Mouse (Mus musculus): ENCODE measurements around the gene Slc39a12. TPM values are rescaled to one million over a fixed set of nuclear protein-coding genes. Genes with fewer than 3 reads are reported as not detected.

The Slc39a12 gene
- polyA plus RNA-seq, 1 experiment from 2014 or later = 0.06 TPM

- ATAC-seq (ENCODE audit: low FRiP score, low TSS enrichment) = no peak
- Histone ChIP-seq H3K4me1 (replicated peaks; ENCODE audit: control insufficient read depth, insufficient read depth) (no peaks in the 10 kb centered on the region), H3K4me2 (replicated peaks; ENCODE audit: low read depth) (no peak overlapping the region), H3K4me3 (ENCODE audit: low read depth, low read length) (no peak overlapping the region), H3K36me3 (ENCODE audit: control insufficient read depth, insufficient read depth, low read length) (no peaks in the 10 kb centered on the region), H3K27me3 (ENCODE audit: control insufficient read depth, insufficient read depth, low read length) (no peaks in the 10 kb centered on the region), H3K9me3 (ENCODE audit: control insufficient read depth, low read length) (no peaks in the 10 kb centered on the region), H3K27ac (replicated peaks) (no peak overlapping the region), H3K9ac (ENCODE audit: low read length) (no peak overlapping the region)
- DNase-seq (ENCODE audit: low spot score) = no peak
- 53% methylated on average over 2 of the region's 2 CpGs for WGBS
- no peak for TF ChIP-seq EP300 (optimal IDR thresholded peaks at IDR 0.05)
- no peak for TF ChIP-seq CTCF (IDR thresholded peaks at IDR 0.05; ENCODE audit: low read depth)
Observed at GRCm38 (mm10) chr2:14496150-14496549, 108.0 kb downstream of the Slc39a12 start.

DNA sequence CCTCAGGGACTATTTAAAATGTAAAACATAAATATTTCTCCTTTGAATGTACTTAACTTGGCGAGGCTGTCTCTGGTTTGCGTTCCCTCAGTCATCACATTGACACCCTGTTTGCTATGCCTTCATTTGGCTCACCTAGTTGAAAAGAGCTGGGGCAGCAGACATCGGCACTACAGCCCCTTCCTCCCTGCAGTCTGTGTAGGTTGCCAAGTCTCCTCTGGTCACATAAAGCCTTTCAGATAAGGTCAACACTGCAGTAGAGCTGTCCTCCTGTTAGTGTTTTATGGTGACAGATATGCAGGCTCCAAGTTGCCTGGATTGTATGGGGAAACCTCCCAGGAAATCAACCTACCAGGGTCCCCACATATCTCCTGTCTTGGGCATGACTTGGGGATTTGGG is 114.4 kb downstream of the Slc39a12 start:
- TF ChIP-seq CTCF (IDR thresholded peaks at IDR 0.05; ENCODE audit: low read depth) = no peak
- no peak for TF ChIP-seq EP300 (optimal IDR thresholded peaks at IDR 0.05)
- no peaks in the 10 kb centered on the region for H3K36me3 ChIP-seq (ENCODE audit: control insufficient read depth, insufficient read depth, low read length)
- H3K27me3 ChIP-seq (ENCODE audit: control insufficient read depth, insufficient read depth, low read length) = no peaks in the 10 kb centered on the region
- no peak for ATAC-seq (ENCODE audit: low FRiP score, low TSS enrichment)
- DNase-seq (ENCODE audit: low spot score) = no peak
- no peaks in the 10 kb centered on the region for H3K4me1 ChIP-seq (replicated peaks; ENCODE audit: control insufficient read depth, insufficient read depth)
- WGBS = 7% methylated on average over 3 of the region's 3 CpGs
- H3K27ac ChIP-seq (replicated peaks) = no peak overlapping the region
- H3K9me3 ChIP-seq (ENCODE audit: control insufficient read depth, low read length) = no peaks in the 10 kb centered on the region
- no peak overlapping the region for H3K9ac ChIP-seq (ENCODE audit: low read length)
- no peak overlapping the region for H3K4me3 ChIP-seq (ENCODE audit: low read depth, low read length)
- H3K4me2 ChIP-seq (replicated peaks; ENCODE audit: low read depth) = no peak overlapping the region

GRCm38 (mm10) chr2:14518237-14518636 is 130.1 kb downstream of the Slc39a12 start:
- H3K36me3 ChIP-seq (ENCODE audit: control insufficient read depth, insufficient read depth, low read length) = no peaks in the 10 kb centered on the region
- H3K4me1 ChIP-seq (replicated peaks; ENCODE audit: control insufficient read depth, insufficient read depth) = no peaks in the 10 kb centered on the region
- H3K9me3 ChIP-seq (ENCODE audit: control insufficient read depth, low read length) = no peaks in the 10 kb centered on the region
- DNase-seq (ENCODE audit: low spot score) = no peak
- WGBS = 73% methylated on average over 5 of the region's 5 CpGs
- no peak overlapping the region for H3K4me2 ChIP-seq (replicated peaks; ENCODE audit: low read depth)
- ATAC-seq (ENCODE audit: low FRiP score, low TSS enrichment) = no peak
- no peaks in the 10 kb centered on the region for H3K27me3 ChIP-seq (ENCODE audit: control insufficient read depth, insufficient read depth, low read length)
- H3K4me3 ChIP-seq (ENCODE audit: low read depth, low read length) = no peak overlapping the region
- TF ChIP-seq EP300 (optimal IDR thresholded peaks at IDR 0.05) (no peak), CTCF (IDR thresholded peaks at IDR 0.05; ENCODE audit: low read depth) (no peak)
- H3K9ac ChIP-seq (ENCODE audit: low read length) = no peak overlapping the region
- no peak overlapping the region for H3K27ac ChIP-seq (replicated peaks)

DNA sequence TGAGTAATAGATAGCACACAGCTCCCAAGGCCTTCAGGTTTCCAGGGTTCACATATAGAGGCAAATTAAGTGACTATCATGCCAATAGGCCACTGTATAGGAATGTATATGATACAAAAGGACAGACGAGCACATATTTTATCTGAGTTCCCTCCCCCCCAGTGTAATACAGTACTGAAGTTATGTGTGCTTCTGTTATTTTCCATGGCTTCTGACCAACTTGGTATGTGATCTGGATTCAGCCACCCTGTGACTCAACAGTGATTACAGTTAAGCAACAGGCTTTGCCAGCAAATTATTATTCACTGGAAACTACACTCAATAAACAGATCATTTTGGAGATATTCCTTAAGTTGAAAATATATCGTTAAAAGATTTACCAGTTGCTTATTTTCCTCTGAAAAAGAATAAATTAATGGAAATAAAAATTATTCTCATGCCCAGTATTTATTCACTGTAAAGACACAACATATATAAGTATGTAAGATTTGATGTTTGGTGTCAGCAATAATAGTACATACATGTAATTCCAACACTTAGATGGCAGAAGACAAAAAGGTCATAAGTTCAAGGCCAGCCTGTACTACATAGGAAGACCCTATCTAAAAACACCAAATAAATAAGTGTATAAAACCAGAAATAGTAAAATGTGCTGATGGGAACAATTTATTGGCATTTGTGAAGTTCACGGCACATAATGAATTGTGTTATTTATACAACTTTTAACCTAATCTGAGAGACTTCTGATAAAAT is 146.4 kb downstream of the Slc39a12 start:
- H3K9ac ChIP-seq (ENCODE audit: low read length) = no peak overlapping the region
- H3K27me3 ChIP-seq (ENCODE audit: control insufficient read depth, insufficient read depth, low read length) = no peaks in the 10 kb centered on the region
- DNase-seq (ENCODE audit: low spot score) (no peak), ATAC-seq (ENCODE audit: low FRiP score, low TSS enrichment) (no peak)
- 75% methylated on average over 3 of the region's 3 CpGs for WGBS
- H3K27ac ChIP-seq (replicated peaks) = no peak overlapping the region
- no peak overlapping the region for H3K4me2 ChIP-seq (replicated peaks; ENCODE audit: low read depth)
- H3K36me3 ChIP-seq (ENCODE audit: control insufficient read depth, insufficient read depth, low read length) = no peaks in the 10 kb centered on the region
- TF ChIP-seq EP300 (optimal IDR thresholded peaks at IDR 0.05) = no peak
- TF ChIP-seq CTCF (IDR thresholded peaks at IDR 0.05; ENCODE audit: low read depth) = no peak
- H3K4me3 ChIP-seq (ENCODE audit: low read depth, low read length) = no peak overlapping the region
- H3K9me3 ChIP-seq (ENCODE audit: control insufficient read depth, low read length) = no peaks in the 10 kb centered on the region
- no peaks in the 10 kb centered on the region for H3K4me1 ChIP-seq (replicated peaks; ENCODE audit: control insufficient read depth, insufficient read depth)

- TF ChIP-seq CTCF (IDR thresholded peaks at IDR 0.05; ENCODE audit: low read depth) (no peak), EP300 (optimal IDR thresholded peaks at IDR 0.05) (no peak)
- H3K9me3 ChIP-seq (ENCODE audit: control insufficient read depth, low read length) = no peaks in the 10 kb centered on the region
- no peaks in the 10 kb centered on the region for H3K36me3 ChIP-seq (ENCODE audit: control insufficient read depth, insufficient read depth, low read length)
- 86% methylated on average over 3 of the region's 3 CpGs for WGBS
- no peaks in the 10 kb centered on the region for H3K4me1 ChIP-seq (replicated peaks; ENCODE audit: control insufficient read depth, insufficient read depth)
- H3K4me2 ChIP-seq (replicated peaks; ENCODE audit: low read depth) = no peak overlapping the region
- H3K27me3 ChIP-seq (ENCODE audit: control insufficient read depth, insufficient read depth, low read length) = no peaks in the 10 kb centered on the region
- no peak for ATAC-seq (ENCODE audit: low FRiP score, low TSS enrichment)
- no peak overlapping the region for H3K4me3 ChIP-seq (ENCODE audit: low read depth, low read length)
- no peak for DNase-seq (ENCODE audit: low spot score)
- H3K27ac ChIP-seq (replicated peaks) = no peak overlapping the region
- no peak overlapping the region for H3K9ac ChIP-seq (ENCODE audit: low read length)
Observed at GRCm38 (mm10) chr2:14535246-14535671, 147.1 kb downstream of the Slc39a12 start.

GRCm38 (mm10) chr2:14537781-14538180 is 149.7 kb downstream of the Slc39a12 start:
- WGBS = 64% methylated on average over 3 of the region's 3 CpGs
- DNase-seq (ENCODE audit: low spot score) = no peak
- Histone ChIP-seq H3K9me3 (ENCODE audit: control insufficient read depth, low read length) (no peaks in the 10 kb centered on the region), H3K36me3 (ENCODE audit: control insufficient read depth, insufficient read depth, low read length) (no peaks in the 10 kb centered on the region), H3K4me2 (replicated peaks; ENCODE audit: low read depth) (no peak overlapping the region), H3K4me3 (ENCODE audit: low read depth, low read length) (no peak overlapping the region), H3K4me1 (replicated peaks; ENCODE audit: control insufficient read depth, insufficient read depth) (no peaks in the 10 kb centered on the region), H3K9ac (ENCODE audit: low read length) (no peak overlapping the region), H3K27me3 (ENCODE audit: control insufficient read depth, insufficient read depth, low read length) (no peaks in the 10 kb centered on the region), H3K27ac (replicated peaks) (no peak overlapping the region)
- TF ChIP-seq EP300 (optimal IDR thresholded peaks at IDR 0.05) = no peak
- no peak for ATAC-seq (ENCODE audit: low FRiP score, low TSS enrichment)

Measured in stomach, postnatal 0 days (tissue).